Mouse (Mus musculus): ENCODE data around the gene Fam186a. TPM values are rescaled to one million over a fixed set of nuclear protein-coding genes. Genes with fewer than 3 reads are reported as not detected.

Gene Fam186a
- not detected in 2 replicates for polyA plus RNA-seq (2012; rRNA removed; ENCODE audit: low replicate concordance)

DNA sequence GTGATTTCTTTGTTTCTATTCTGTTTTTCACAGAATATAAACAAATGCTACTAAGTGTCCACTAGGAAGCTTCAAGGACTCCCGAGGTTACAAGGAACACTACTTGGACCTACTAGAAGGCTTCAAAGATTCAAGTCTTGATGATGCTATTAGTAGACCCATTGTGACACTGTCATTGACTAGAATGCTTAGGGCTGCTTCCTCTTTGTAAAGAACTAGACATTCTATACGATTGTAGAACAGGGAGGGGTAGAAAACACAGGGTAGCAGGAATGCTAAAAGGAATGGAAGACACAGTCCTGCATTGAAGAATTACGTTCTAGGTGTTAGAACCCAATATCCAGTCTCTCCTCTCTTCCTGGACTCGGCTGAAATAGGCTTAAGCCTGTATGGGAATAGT is at the start of gene Fam186a:
Fam186a (minus strand) TSS at position 101 of the 400 bp plus-strand sequence.

DNA sequence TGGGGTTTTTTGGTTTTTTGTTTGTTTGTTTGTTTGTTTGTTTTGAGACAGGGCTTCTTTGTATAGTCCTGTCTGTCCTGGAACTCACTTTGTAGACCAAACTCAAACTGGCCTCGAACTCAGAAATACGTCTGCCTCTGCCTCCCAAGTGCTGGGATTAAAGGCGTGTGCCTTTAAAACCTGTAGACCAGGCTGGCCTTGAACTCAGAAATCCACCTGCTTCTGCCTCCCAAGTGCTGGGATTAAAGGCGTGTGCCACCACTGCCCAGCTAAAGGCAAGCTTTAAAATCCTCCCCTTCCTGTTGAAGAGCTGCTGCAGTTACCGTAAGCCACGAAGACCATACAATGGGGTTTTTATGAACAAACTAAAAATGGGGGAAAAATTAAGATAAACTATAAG is 2.9 kb upstream of the Fam186a start, which contains the start of gene Larp4:
Larp4 (plus strand) TSS at position 301 of the 400 bp plus-strand sequence.

DNA sequence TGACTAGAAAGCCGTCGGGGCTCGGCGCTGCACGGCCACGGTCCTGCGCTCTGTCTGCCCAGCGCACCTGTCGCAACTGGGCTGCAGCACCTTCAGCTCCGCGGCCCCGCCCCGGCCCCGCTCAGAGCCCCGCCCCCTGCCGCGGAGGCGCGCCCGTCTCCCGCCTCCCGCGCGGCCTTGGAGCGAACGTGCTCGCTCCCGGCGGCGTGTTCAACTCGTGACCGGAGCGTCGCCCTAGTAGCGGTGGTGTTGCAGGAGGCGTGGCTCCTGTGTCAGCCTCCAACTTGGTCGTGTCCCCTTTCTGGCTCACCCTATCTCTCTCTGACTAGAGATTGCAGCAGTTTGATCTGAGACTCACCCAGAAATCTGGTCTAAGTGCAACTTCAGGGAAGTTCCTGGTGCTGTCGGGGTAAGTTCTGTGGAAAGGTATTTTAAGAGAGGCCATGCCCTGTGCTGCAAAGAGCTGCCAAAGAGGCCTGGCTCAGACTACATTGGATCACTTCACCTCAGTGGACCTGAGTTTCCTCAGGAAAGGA is 91.5 kb downstream of the Fam186a start, which contains the start of gene Lima1:
Lima1 (minus strand) TSS at position 123 of the 536 bp plus-strand sequence.

Other genes starting within 250 kb of the Fam186a start
- 405 and 543 TPM in 2 replicates for gene Gpd1, start 249.5 kb downstream of the Fam186a start, polyA plus RNA-seq (2012; rRNA removed; ENCODE audit: low replicate concordance)
- 343 and 465 TPM in 2 replicates for gene Cox14, start 241.4 kb downstream of the Fam186a start, polyA plus RNA-seq (2012; rRNA removed; ENCODE audit: low replicate concordance)
- 4.2 and 4.4 TPM in 2 replicates for gene Cers5, start 194.2 kb downstream of the Fam186a start, polyA plus RNA-seq (2012; rRNA removed; ENCODE audit: low replicate concordance)
- gene Lima1, start 91.6 kb downstream of the Fam186a start, polyA plus RNA-seq (2012; rRNA removed; ENCODE audit: low replicate concordance) = 25.0 and 29.7 TPM in 2 replicates
- gene Larp4, start 3.0 kb upstream of the Fam186a start, polyA plus RNA-seq (2012; rRNA removed; ENCODE audit: low replicate concordance) = 14.2 and 22.9 TPM in 2 replicates
- 3.2 and 3.6 TPM in 2 replicates for gene Dip2b, start 71.6 kb upstream of the Fam186a start, polyA plus RNA-seq (2012; rRNA removed; ENCODE audit: low replicate concordance)